Mouse (Mus musculus) ES-Bruce4 (cell line): ENCODE results near the gene Glt1d1. TPM values are rescaled to one million over a fixed set of nuclear protein-coding genes. Genes with fewer than 3 reads are reported as not detected.

Experiments
- H3K27ac ChIP-seq: 2 replicates; pipeline ENCODE4 v1.5.1; 2012; ENCODE audit warnings: low read length, inconsistent platforms; ENCODE audit not compliant: insufficient read depth
- H3K27me3 ChIP-seq: 2 replicates; pipeline ENCODE4 v1.6.1; 2012; ENCODE audit warnings: mild to moderate bottlenecking, low read length, inconsistent platforms; ENCODE audit not compliant: control insufficient read depth, poor library complexity, insufficient read depth, severe bottlenecking
- H3K36me3 ChIP-seq: 2 replicates; pipeline ENCODE4 v1.6.1; 2012; ENCODE audit warnings: inconsistent platforms, mild to moderate bottlenecking, low read length, moderate library complexity; ENCODE audit not compliant: control insufficient read depth, poor library complexity, insufficient read depth, severe bottlenecking
- H3K4me1 ChIP-seq: one replicate; pipeline ENCODE4 v1.8.1; 2011; ENCODE audit warnings: low read length; ENCODE audit not compliant: control insufficient read depth, insufficient read depth
- H3K4me3 ChIP-seq: 2 replicates; pipeline ENCODE4 v1.5.1; 2011; ENCODE audit warnings: low read depth, mild to moderate bottlenecking, low read length
- H3K9ac ChIP-seq: 2 replicates; pipeline ENCODE4 v1.6.1; 2012; ENCODE audit warnings: low read depth, mild to moderate bottlenecking, inconsistent platforms; ENCODE audit not compliant: poor library complexity, severe bottlenecking
- H3K9me3 ChIP-seq: replicated peaks from 2 replicates; pipeline ENCODE4 v1.6.1; 2012; ENCODE audit warnings: mild to moderate bottlenecking, low read length, inconsistent platforms; ENCODE audit not compliant: control insufficient read depth, poor library complexity, insufficient read depth, severe bottlenecking
- CTCF ChIP-seq: IDR thresholded peaks from one replicate; pipeline ENCODE4 v1.8.1; 2011; ENCODE audit warnings: low read depth, low read length
- EP300 ChIP-seq: IDR thresholded peaks from 2 replicates; pipeline ENCODE4 v1.6.1; 2011; ENCODE audit warnings: low read depth, low read length; ENCODE audit not compliant: insufficient read depth
- POLR2A ChIP-seq: IDR thresholded peaks from one replicate; pipeline ENCODE4 v1.8.1; 2011; ENCODE audit warnings: low read length; ENCODE audit not compliant: insufficient read depth
- polyA plus RNA-seq: library from polyadenylated mRNA; stranded (reverse); fragments of >200 nt; gene quantifications from 2 replicates; pipeline ENCODE4 v1.2.4, GENCODE M21; 2011; ENCODE audit warnings: low read depth; ENCODE audit not compliant: missing spikeins, insufficient read depth, insufficient read length

Gene Glt1d1
- 22.8 and 25.5 TPM in 2 replicates for polyA plus RNA-seq

DNA sequence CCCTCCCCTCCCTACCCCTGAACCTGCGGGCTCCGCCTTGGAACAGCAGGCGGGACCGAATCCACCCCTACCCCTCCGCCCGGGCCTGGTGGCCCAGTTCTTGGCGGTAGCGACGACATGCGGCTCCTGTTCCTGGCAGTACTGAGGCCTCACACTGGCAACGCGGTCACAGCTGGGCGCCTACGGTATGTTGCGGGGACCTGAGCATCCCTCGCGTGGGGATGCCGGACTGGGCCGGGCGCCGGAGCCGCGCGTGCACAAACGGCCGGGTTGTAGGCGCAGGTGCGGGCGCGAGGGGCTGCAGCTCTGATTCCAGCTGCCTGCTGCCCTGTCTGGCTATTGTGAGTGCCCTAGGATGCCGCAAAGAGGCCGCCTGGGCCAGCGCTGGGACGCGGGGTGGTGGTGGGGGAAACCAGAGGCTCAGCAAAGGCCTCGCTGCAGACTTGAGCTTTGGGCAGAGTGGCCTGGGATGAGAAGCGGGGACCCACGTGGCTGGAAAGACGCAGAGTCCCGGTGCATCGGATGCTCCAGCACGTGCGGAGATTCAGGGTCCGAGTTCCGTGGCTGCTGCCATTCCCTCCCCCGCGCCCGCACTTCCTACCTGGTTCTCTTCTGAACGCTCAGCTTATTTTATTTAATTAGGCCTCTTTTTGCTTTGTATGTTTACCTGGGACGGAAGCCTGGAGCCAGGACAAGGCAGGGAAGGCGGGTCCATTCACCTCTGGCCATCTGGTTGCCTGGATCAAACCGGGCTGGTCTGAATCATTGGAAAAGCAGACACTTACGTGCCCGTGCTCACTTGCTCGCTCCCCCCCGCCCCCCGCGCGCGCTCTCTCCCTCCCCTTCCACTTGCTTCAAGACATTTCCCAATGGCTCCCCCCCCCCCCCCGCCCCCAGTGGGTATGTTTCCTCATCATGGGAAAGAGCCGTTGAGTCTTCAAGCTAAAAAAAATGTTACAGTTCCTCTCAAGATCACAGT is at the start of gene Glt1d1, which contains the start of gene Slc15a4:
TSS of gene Glt1d1 (plus strand) at position 96 of the 979 bp plus-strand sequence.
TSS of gene Slc15a4 (minus strand) at position 731 of the 979 bp plus-strand sequence.
- no peak within 1 kb of the TSS; the same call in 1 of the 2 replicates for H3K27ac ChIP-seq
- TF ChIP-seq POLR2A (peak; percentile 27), CTCF (no peak), EP300 (0 out of 2 replicates have a peak, but pooled peaks have one; percentile 8)
- peak within 1 kb of the TSS; percentile 87 for H3K4me3 ChIP-seq
- H3K27me3 ChIP-seq = no peaks in the 10 kb centered on the region
- no peaks in the 10 kb centered on the region for H3K36me3 ChIP-seq
- no peaks in the 10 kb centered on the region for H3K4me1 ChIP-seq
- peak within 1 kb of the TSS; percentile 93 for H3K9ac ChIP-seq
- no peaks in the 10 kb centered on the region for H3K9me3 ChIP-seq

GRCm38 (mm10) chr5:127583658-127584057 is 48.4 kb upstream of the Glt1d1 start:
- TF ChIP-seq EP300 (no peak), CTCF (peak; percentile 57)
- Histone ChIP-seq H3K9me3 (no peaks in the 10 kb centered on the region), H3K27me3 (no peaks in the 10 kb centered on the region)

GRCm38 (mm10) chr5:127587854-127588253 is 44.2 kb upstream of the Glt1d1 start:
- Histone ChIP-seq H3K4me1 (no peaks in the 10 kb centered on the region), H3K27me3 (no peaks in the 10 kb centered on the region), H3K9ac (no peak overlapping the region), H3K4me3 (no peak overlapping the region), H3K27ac (no peak overlapping the region), H3K36me3 (no peaks in the 10 kb centered on the region), H3K9me3 (no peaks in the 10 kb centered on the region)
- TF ChIP-seq CTCF (no peak), EP300 (no peak), POLR2A (no peak)

More at GRCm38 (mm10) chr5:127583658-127584057, 48.4 kb upstream of the Glt1d1 start:
- Histone ChIP-seq H3K27ac (no peak overlapping the region), H3K4me3 (no peak overlapping the region), H3K36me3 (no peaks in the 10 kb centered on the region), H3K4me1 (no peaks in the 10 kb centered on the region), H3K9ac (no peak overlapping the region)

GRCm38 (mm10) chr5:127592406-127592805 is 39.7 kb upstream of the Glt1d1 start:
- H3K27ac ChIP-seq = no peak overlapping the region
- H3K4me3 ChIP-seq = no peak overlapping the region
- H3K9ac ChIP-seq = no peak overlapping the region
- no peaks in the 10 kb centered on the region for H3K27me3 ChIP-seq
- H3K9me3 ChIP-seq = no peaks in the 10 kb centered on the region
- peaks cover 13% of the 10 kb centered on the region for H3K36me3 ChIP-seq
- no peaks in the 10 kb centered on the region for H3K4me1 ChIP-seq
- TF ChIP-seq CTCF (peak; percentile 42), POLR2A (no peak), EP300 (no peak)

- Histone ChIP-seq H3K4me1 (no peaks in the 10 kb centered on the region), H3K9me3 (no peaks in the 10 kb centered on the region), H3K27ac (no peak overlapping the region), H3K4me3 (no peak overlapping the region), H3K27me3 (no peaks in the 10 kb centered on the region), H3K36me3 (peaks cover 13% of the 10 kb centered on the region), H3K9ac (no peak overlapping the region)
- no peak for TF ChIP-seq POLR2A
- no peak for TF ChIP-seq EP300
- peak; percentile 26 for TF ChIP-seq CTCF
Observed at GRCm38 (mm10) chr5:127592854-127593253, 39.2 kb upstream of the Glt1d1 start.

GRCm38 (mm10) chr5:127595676-127596075 is 36.4 kb upstream of the Glt1d1 start:
- H3K27ac ChIP-seq = no peak overlapping the region
- H3K9me3 ChIP-seq = no peaks in the 10 kb centered on the region
- no peaks in the 10 kb centered on the region for H3K4me1 ChIP-seq
- peaks cover 34% of the 10 kb centered on the region for H3K36me3 ChIP-seq
- no peak overlapping the region for H3K9ac ChIP-seq
- no peaks in the 10 kb centered on the region for H3K27me3 ChIP-seq
- H3K4me3 ChIP-seq = no peak overlapping the region
- TF ChIP-seq EP300 (no peak), CTCF (no peak), POLR2A (no peak)
